Mouse (Mus musculus) testis, adult 2 months (tissue): ENCODE data around the gene Tnik.

Experiments
- CTCF ChIP-seq: fragments of 200-500 bp; IDR thresholded peaks from 2 replicates; pipeline ENCODE4 v1.5.1; 2012; ENCODE audit warnings: low read depth, mild to moderate bottlenecking, inconsistent platforms, low read length, moderate library complexity; ENCODE audit not compliant: control insufficient read depth, insufficient read depth, insufficient replicate concordance
- POLR2A ChIP-seq: fragments of 200-500 bp; IDR thresholded peaks from 2 replicates; pipeline ENCODE4 v1.6.1; 2012; ENCODE audit warnings: low read depth, mild to moderate bottlenecking, inconsistent platforms, low read length, moderate library complexity; ENCODE audit not compliant: control insufficient read depth

DNA sequence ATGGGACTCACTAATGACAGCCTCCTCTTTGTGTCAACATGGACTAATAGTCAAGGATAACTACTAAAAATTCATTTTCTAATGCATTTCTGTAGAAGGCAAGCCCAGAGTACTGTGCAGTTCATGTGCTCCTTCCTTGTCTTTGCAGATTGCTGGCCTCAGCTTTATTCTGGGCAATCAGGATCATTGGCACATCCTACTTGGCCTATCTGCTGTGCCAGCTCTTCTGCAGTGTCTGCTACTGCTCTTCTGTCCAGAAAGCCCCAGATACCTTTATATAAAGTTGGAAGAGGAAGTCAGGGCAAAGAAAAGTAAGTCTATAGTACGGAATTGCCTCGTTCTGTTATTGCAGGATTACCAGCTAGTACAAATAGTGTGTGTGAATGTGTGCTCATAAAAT is 455.5 kb downstream of the Tnik start:
- no peak for TF ChIP-seq POLR2A
- no peak for TF ChIP-seq CTCF
